Mouse (Mus musculus) heart, adult 2 months (tissue): ENCODE measurements at regions not wholly inside any gene's neighbourhood (a gene's known extent, or its start where the extent isn't known, plus 50 kb on each side); places are given as distances from the start of the nearest gene placed in this dataset.

Experiments used
- DNase-seq, 2 experiments: peaks; one replicate each; pipeline ENCODE4 v3.0.0; 2021
- H3K27ac ChIP-seq: fragments of 200-600 bp; 2 replicates; pipeline ENCODE4 v1.8.1; 2022
- H3K27me3 ChIP-seq: fragments of 200-500 bp; 2 replicates; pipeline ENCODE4 v1.6.1; 2012; ENCODE audit warnings: mild to moderate bottlenecking, low read length, inconsistent platforms, mixed read lengths; ENCODE audit not compliant: control insufficient read depth, insufficient read depth
- H3K36me3 ChIP-seq: fragments of 200-500 bp; 2 replicates; pipeline ENCODE4 v1.6.1; 2012; ENCODE audit warnings: low read length, inconsistent platforms; ENCODE audit not compliant: control insufficient read depth, insufficient read depth
- H3K4me1 ChIP-seq: fragments of 200-500 bp; 2 replicates; pipeline ENCODE4 v1.6.1; 2011; ENCODE audit warnings: low read length; ENCODE audit not compliant: control insufficient read depth, insufficient read depth
- H3K4me3 ChIP-seq: fragments of 200-600 bp; 2 replicates; pipeline ENCODE4 v1.8.1; 2022
- H3K79me2 ChIP-seq: fragments of 200-500 bp; replicated peaks from 2 replicates; pipeline ENCODE4 v1.6.1; 2012; ENCODE audit warnings: mild to moderate bottlenecking, inconsistent platforms, low read length, moderate library complexity, mixed read lengths; ENCODE audit not compliant: control insufficient read depth, insufficient read depth
- H3K9ac ChIP-seq: fragments of 200-500 bp; 2 replicates; pipeline ENCODE4 v1.6.1; 2012; ENCODE audit warnings: low read depth, mild to moderate bottlenecking, control low read depth, inconsistent platforms, low read length, mixed read lengths
- CTCF ChIP-seq: fragments of 200-600 bp; IDR thresholded peaks from 2 replicates; pipeline ENCODE4 v1.8.1; 2022; ENCODE audit warnings: antibody characterized with exemption, mild to moderate bottlenecking, moderate library complexity
- EP300 ChIP-seq: fragments of 200-500 bp; IDR thresholded peaks from 2 replicates; pipeline ENCODE4 v1.6.1; 2011; ENCODE audit warnings: low read depth, low read length, control low read depth; ENCODE audit not compliant: insufficient read depth
- POLR2A ChIP-seq: fragments of 200-500 bp; IDR thresholded peaks from 2 replicates; pipeline ENCODE4 v1.6.1; 2011; ENCODE audit warnings: mild to moderate bottlenecking, low read depth, low read length, control low read depth; ENCODE audit not compliant: insufficient read depth
- WGBS: fragments of 180-500 bp; shearing (Covaris S2); methylation state at CpG from one replicate; pipeline ENCODE4 v1.1.7; 2018; 5-methylcytosine and 5-hydroxymethylcytosine counted together
- intact Hi-C: fragments of 180-260 bp; cut with DNase I; formaldehyde crosslinking; loops from one replicate; pipeline ENCODE4 v1.15.1; 2025

DNA sequence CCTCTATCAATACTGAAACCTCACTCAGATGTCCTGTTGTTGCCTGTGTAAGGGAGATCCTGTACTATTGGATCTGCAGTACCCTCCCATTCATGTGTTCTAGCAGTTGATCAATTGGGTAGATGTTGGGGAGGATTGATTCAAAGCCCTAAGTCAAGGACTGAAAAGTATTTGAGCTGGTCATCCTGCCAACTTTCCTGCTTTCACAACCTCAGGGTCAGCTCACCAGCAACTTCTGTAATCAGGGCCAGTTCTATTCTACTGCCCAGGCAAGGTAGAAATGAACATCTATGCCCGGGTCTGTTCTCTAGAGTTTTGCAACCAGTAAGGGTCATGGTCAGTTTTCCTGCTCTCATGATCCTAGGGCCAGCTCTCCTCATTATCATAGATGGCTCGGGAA lies 275.0 kb upstream of the Fam174a start:
- no peaks in the 10 kb centered on the region for H3K4me1 ChIP-seq
- no peak overlapping the region for H3K27ac ChIP-seq
- H3K27me3 ChIP-seq = no peaks in the 10 kb centered on the region
- TF ChIP-seq CTCF = no peak
- TF ChIP-seq POLR2A = no peak
- no peak for TF ChIP-seq EP300
- no peak overlapping the region for H3K9ac ChIP-seq
- 53% methylated on average over 2 of the region's 2 CpGs for WGBS
- intact Hi-C loops = no loop called here
- no peak overlapping the region for H3K4me3 ChIP-seq
- H3K36me3 ChIP-seq = no peaks in the 10 kb centered on the region
- H3K79me2 ChIP-seq = no peaks in the 10 kb centered on the region
- no peak for DNase-seq

DNA sequence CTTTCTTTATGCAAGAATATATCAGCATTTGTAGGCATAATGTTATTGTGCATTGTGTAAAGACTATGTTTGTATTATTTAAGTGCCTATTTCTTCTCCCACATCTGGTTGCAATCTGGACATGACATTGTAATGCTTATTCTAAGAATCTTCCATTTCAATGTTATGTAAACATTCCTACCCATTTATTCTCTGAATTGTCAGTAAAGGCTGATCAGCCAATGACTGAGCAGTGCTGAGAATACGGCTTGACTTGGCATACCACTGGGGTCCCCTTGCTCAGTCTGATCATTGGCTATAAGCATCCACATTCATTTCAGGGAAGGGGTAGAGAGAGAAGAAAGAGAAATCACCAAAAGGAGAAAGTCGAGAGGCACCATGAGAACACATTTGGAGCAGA lies 273.1 kb upstream of the Fam174a start:
- intact Hi-C loops = no loop called here
- TF ChIP-seq POLR2A = no peak
- Histone ChIP-seq H3K9ac (no peak overlapping the region), H3K27me3 (no peaks in the 10 kb centered on the region), H3K79me2 (no peaks in the 10 kb centered on the region), H3K4me1 (no peaks in the 10 kb centered on the region), H3K36me3 (no peaks in the 10 kb centered on the region), H3K4me3 (no peak overlapping the region), H3K27ac (no peak overlapping the region)
- 65% methylated on average over 2 of the region's 2 CpGs for WGBS
- DNase-seq = no peak

DNA sequence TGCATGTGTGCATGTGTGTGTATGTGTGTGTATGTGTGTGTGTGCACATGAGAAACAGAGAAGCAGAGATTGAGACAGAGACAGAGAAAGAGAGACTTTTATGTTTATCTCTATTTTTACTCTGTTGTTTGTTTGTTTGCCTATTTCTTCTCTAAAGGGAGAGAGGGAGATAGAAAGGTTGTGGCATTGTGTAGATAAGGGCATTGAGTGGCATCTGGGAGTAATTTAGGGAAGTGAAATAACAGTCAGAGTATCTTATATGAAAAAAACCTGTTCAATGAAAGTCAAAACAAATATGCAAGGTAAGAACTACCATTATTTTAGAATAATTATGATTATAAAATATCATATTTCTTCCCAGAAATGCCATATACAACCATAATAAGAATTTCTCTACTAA lies 270.1 kb upstream of the Fam174a start:
- Histone ChIP-seq H3K4me1 (no peaks in the 10 kb centered on the region), H3K9ac (no peak overlapping the region), H3K79me2 (no peaks in the 10 kb centered on the region), H3K4me3 (no peak overlapping the region), H3K27ac (no peak overlapping the region), H3K27me3 (no peaks in the 10 kb centered on the region), H3K36me3 (no peaks in the 10 kb centered on the region)
- intact Hi-C loops = no loop called here
- TF ChIP-seq POLR2A = no peak
- no peak for TF ChIP-seq EP300
- no peak for TF ChIP-seq CTCF
- no peak for DNase-seq

GRCm38 (mm10) chr1:95064330-95065193 lies 248.9 kb upstream of the Fam174a start:
- Histone ChIP-seq H3K27ac (no peak overlapping the region), H3K9ac (no peak overlapping the region), H3K4me3 (no peak overlapping the region), H3K36me3 (no peaks in the 10 kb centered on the region), H3K27me3 (no peaks in the 10 kb centered on the region), H3K79me2 (no peaks in the 10 kb centered on the region), H3K4me1 (no peaks in the 10 kb centered on the region)
- TF ChIP-seq EP300 (no peak), CTCF (no peak), POLR2A (no peak)
- DNase-seq = no peak
- intact Hi-C loops = no loop called here
- WGBS = 81% methylated on average over 10 of the region's 15 CpGs

GRCm38 (mm10) chr1:95065620-95066019 lies 247.8 kb upstream of the Fam174a start:
- DNase-seq = no peak
- intact Hi-C loops = no loop called here

GRCm38 (mm10) chr1:95066040-95066439 lies 247.4 kb upstream of the Fam174a start:
- Histone ChIP-seq H3K79me2 (no peaks in the 10 kb centered on the region), H3K36me3 (no peaks in the 10 kb centered on the region), H3K27ac (no peak overlapping the region), H3K27me3 (no peaks in the 10 kb centered on the region), H3K9ac (no peak overlapping the region), H3K4me1 (no peaks in the 10 kb centered on the region), H3K4me3 (no peak overlapping the region)
- 89% methylated on average over 4 of the region's 4 CpGs for WGBS
- no peak for TF ChIP-seq CTCF
- TF ChIP-seq POLR2A = no peak
- no peak for TF ChIP-seq EP300
- DNase-seq = no peak
- intact Hi-C loops = no loop called here

More at GRCm38 (mm10) chr1:95065620-95066019, 247.8 kb upstream of the Fam174a start:
- no peak overlapping the region for H3K4me3 ChIP-seq
- H3K79me2 ChIP-seq = no peaks in the 10 kb centered on the region
- H3K4me1 ChIP-seq = no peaks in the 10 kb centered on the region
- H3K36me3 ChIP-seq = no peaks in the 10 kb centered on the region
- no peak overlapping the region for H3K9ac ChIP-seq
- no peak overlapping the region for H3K27ac ChIP-seq
- TF ChIP-seq CTCF = no peak
- TF ChIP-seq EP300 = no peak
- TF ChIP-seq POLR2A = no peak
- H3K27me3 ChIP-seq = no peaks in the 10 kb centered on the region
